Mouse (Mus musculus): Measurements from ENCODE around the gene Casp8.

DNA sequence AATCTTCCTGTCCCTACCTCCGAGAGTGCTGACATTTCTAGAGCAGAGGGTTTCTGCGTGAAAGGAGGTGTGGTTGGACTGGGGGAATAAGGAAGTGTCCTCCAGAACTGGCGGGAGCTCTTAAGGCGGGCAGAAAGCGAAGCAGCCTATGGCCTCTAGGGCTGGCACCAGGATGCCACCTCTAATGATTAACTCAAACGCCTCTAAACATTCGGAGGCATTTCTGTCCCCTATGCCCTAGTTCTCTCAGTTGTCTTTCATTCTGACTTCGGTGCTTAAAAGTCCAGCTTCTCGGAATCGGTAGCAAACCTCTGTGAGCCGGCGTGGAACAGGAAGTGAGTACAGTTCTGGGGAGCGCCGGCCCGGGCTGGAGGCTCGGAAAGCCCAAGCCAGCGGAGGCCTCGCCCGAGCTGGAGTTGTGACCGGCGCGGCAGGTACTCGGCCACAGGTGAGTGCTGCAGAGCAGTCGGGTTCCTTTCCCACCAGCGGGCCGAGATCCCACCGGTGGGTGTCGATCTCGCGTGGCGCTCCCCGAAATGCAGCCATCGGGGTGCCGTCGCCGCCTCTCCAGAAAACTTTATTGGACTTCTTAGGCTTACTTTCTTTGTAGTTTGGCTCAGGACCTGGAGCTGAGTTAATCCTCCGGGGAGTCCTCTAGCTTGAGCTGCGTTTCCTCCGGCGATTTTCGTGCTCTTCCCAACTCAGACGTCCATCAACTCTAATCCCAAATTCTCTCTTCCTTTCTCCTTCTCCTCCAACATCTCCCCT lies at the start of gene Casp8:
- TF ChIP-seq CTCF (IDR thresholded peaks at IDR 0.05; ENCODE audit: insufficient read depth, low read length) (no peak), POLR2A (IDR thresholded peaks at IDR 0.05; ENCODE audit: borderline replicate concordance, extremely low read depth, low read depth, low read length) (0 out of 2 replicates have a peak, but pooled peaks have one; percentile 21)

Measured in lung, adult 2 months (tissue).